Mouse (Mus musculus): Measurements from ENCODE around the gene Hist2h2aa1.
A peak's percentile ranks its signal among the peaks of the same experiment; 100 is the strongest.
"Not testable (repeated sequence)": the region's sequence is repeated elsewhere in the genome, so short reads cannot be mapped to it uniquely, and the experiment has no call there.

Gene Hist2h2aa1

DNA sequence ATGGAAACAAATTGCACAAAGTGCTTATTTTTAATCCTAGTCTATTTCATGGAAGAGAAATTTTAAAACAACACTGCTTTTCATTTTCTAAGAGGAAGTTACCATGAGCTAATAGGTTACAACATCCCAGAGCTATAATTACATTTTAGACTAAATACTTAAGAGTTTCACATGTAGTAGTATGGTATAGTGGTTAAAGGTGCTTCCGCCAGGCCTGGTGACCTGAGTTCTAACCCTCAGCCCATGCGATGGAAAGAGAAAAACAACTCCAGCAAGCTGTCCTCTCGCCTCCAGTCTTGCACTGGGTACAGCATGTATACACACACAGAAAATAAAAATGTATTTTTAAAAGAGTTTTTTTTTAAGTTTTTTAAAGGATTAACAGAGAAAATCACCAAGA lies 6.5 kb downstream of the Hist2h2aa1 start:
- no peak for DNase-seq (ENCODE audit: extremely low read depth, low read depth)

DNA sequence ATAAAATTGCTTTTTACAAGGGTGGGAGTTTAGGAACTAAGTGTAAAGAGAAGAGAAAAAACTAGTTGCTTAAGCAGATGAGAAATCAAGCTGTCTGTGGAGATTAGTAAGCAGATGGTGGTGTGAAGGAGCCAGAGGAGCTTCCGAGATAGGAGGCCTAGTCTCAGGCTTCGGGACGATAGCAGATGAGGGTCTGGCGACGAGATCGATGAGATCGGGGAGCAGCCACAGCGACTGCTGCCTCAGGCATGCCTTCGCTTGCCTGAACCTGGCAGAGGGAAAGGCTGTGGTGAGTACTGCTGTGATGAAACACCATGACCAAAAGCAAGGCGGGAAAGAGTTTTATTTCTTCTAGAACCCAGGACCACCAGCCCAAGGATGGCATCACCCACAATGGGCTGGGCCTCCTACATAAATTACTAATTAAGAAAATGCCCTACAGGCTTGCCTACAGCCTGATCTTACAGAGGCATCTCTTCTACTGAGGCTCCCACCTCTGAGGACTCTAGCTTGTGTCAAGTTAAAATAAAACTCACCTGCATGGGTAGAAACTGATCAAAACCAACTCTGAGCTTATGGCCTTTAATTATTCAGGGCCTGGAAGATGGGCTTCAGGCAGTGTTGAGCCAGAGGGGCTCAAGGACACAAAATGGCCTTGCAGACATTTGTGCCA lies 9.5 kb downstream of the Hist2h2aa1 start:
- DNase-seq (ENCODE audit: extremely low read depth, low read depth): peak; percentile 93

DNA sequence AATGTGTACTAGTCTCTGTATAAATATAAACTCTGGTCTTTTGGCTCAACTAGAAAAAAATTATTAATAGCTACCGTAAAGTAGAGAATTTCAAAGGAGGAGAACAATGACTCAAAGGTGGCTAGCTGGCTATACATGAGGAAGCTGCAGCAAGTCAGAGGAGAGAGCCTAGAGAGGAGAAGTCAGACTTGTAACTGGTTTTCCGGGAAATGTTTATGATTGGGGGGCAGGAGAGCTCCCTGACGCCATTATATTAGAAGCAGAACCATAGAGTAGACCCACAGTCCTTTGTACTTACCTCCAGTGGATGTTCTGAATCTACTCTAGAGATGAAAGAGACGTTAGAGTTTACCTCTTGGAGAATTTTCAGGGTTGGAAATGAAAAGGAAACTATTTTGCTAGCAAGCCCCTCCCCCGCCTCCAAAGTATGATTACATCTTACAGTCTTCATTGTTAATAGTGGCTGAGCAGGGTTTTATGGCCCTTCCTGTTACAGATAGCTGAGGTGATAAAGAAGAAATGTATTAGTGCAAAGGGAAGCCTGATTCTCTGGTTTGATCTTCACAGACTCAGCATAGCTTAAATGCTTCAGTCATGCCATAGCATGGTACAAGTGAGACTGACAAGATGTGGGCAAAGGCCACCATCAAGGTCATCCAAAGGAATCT lies 10.8 kb downstream of the Hist2h2aa1 start:
- no peak for DNase-seq (ENCODE audit: extremely low read depth, low read depth)

DNA sequence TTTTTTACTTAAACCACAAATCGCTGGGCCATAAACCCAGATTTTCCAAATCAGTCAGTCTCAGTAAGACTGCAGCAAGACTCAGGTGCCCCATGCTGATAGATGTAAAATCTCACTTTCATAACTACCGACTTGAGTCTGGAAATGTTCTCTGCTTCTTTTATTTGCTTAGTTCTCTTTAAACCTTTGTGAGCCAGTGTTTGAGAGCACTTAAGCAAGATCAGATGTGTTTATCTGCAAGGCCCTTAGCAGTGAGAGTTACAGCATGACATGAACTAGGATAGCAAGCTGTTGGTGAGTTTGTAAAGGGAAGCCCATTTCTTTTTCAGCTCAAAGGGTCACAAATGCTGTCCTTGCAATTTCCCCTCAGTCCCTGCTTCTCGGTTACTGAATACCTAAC lies 11.9 kb downstream of the Hist2h2aa1 start:
- no peak for DNase-seq (ENCODE audit: extremely low read depth, low read depth)

DNA sequence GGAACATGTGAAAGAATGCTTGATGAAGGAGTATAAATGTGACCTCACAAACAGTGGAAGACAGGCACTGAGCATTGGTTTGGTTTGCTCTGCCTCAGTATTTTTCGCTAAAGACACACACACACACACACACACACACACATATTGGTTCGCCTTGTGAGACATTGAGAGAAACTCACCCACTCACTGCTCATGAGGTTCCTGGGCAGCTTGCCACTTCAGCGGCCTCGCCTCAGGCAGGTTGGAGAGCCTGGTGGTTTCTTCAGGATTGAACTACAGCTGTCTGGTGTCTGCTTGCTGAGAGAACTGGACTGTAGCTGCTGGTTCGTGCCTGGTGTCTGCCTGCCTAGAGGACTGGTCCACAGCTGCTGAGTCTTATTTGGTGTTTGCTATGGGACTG lies 14.9 kb downstream of the Hist2h2aa1 start:
- DNase-seq (ENCODE audit: extremely low read depth, low read depth): no peak

DNA sequence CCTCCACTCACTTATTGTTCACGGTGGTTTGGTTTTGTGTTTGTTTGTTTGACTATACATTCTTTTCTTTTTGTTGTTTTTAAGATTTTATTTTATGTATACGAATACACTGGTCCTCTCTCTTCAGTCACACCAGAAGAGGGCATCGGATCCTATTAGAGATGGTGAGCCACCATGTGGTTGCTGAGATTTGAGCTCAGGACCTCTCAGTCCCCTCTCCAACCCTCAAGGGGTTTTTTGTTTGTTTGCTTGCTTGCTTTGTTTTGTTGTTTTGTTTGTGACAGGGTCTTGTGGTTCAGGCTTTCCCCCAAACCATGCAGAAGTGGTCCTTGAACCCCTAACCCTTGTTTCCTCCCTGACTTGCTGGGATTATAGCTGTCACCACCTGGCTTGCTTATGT lies 16.3 kb downstream of the Hist2h2aa1 start:
- DNase-seq (ENCODE audit: extremely low read depth, low read depth): no peak

DNA sequence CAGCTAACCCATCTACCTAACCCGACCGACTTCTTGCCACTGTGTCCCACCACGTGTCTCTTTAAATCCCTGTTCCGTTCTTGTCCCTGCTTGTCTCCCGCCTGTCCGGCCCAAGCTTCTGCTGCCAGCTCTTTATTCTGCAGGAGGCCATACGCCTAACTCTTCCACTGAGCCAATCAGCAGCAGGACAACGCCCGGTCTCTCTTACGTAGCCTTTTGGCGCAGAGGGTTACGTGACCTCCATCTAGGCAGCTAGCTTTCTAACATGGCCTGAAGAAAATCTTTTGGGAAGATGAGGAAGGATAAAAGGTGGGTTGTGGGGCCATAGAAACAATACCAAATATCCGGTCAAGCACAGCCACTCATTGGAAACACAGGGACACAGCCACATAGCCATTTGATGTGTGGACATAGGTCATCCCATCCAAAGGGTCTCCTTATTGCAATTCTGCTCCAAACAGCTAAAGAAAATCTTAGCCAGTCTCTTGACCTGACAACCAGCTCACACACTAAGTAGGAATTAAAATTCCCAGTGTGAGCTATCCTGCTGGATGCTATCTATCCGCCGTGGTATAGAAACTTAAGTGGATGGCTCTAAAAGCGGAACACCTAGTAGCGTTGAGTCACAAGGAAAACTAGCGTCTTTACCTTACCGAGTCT lies 17.0 kb downstream of the Hist2h2aa1 start:
- peak; percentile 98 for DNase-seq (ENCODE audit: extremely low read depth, low read depth)

DNA sequence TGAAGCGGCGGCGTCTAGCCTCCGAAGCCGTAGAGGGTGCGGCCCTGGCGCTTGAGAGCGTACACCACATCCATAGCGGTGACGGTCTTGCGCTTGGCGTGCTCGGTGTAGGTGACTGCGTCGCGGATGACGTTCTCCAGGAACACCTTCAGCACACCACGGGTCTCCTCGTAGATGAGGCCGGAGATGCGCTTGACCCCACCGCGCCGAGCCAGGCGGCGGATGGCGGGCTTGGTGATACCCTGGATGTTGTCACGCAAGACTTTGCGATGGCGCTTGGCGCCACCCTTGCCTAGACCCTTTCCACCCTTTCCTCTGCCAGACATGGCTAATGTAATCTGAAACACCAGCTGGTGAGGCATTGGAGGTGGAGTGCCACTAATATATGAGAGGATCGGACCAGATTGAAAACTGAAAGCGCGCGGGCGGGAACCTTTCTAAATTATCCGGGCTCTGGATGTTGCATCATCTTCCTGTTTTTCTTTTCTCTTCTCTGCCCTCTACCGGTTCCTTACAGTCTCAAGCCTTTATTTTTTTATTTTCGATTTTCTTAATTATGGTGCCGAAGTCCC lies 17.8 kb downstream of the Hist2h2aa1 start, which contains the start of gene Hist2h4:
Hist2h4 (minus strand) TSS at position 333 of the 572 bp plus-strand sequence.
- peak; percentile 100 for DNase-seq (ENCODE audit: extremely low read depth, low read depth)

DNA sequence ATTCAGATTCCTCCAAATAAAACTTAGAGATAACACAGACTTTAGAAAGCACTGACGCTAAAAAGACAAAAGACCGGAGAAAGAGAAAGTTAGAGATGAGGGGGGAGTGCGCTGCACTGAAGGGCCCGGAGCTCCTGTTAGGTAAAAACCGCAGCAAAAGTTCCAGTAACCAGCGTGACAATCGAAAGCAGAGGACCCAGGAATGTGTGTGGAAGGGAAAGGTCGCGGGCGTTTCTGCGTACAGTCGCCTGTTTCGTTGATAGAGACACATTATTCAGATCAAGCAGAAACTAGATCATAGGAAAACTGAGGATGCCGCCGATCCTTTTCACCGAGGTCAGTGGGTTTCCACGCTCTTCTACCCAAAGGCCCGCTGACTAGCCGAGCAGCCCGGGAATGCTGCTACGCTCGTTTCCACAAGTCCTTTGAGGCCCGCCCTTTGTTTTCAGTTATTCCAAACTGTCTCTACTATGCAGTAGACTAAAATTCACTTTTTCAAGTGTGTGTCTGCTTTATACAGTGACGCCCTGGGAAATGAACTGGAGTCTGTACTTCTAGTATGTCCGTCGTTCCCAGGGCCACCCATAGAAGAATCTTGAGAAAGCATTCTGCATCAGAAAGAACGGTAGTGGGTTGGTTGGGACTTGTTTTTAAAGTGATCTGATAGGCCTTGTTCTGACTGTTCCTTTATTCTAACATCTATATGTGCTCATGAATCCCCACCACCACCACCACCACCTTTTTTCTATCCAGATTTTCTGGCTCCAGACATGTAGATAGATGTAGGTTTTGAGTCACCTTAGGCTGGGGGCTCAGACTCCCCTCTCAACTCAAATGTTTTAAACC lies 18.5 kb downstream of the Hist2h2aa1 start:
- peak; percentile 83 for DNase-seq (ENCODE audit: extremely low read depth, low read depth)

DNA sequence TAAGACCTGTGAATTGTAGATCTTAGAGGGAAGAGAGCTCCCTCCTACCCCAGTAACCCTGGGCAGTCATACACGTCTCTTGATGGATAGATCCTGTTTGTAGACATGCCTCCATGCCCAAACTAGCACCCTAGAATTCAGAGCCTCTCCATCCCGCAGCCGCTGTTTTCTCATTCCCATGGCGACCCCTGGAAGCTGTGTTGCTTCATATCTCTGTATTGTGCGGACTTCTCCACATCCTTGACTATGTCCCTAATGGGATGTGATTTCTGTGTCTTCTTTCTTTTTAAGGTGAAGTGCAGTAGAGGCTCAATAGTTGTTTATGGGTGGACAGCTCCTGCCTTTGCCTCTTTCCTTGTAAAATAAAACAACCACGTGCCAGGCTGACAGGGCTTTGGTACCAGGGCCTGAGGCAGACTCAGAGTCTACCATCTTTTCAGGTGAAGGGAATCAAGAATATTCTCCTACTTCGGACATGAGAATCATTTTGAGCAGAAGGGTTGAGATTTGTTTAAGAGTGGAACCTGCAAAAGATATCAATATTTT lies 19.2 kb downstream of the Hist2h2aa1 start:
- no peak for DNase-seq (ENCODE audit: extremely low read depth, low read depth)

DNA sequence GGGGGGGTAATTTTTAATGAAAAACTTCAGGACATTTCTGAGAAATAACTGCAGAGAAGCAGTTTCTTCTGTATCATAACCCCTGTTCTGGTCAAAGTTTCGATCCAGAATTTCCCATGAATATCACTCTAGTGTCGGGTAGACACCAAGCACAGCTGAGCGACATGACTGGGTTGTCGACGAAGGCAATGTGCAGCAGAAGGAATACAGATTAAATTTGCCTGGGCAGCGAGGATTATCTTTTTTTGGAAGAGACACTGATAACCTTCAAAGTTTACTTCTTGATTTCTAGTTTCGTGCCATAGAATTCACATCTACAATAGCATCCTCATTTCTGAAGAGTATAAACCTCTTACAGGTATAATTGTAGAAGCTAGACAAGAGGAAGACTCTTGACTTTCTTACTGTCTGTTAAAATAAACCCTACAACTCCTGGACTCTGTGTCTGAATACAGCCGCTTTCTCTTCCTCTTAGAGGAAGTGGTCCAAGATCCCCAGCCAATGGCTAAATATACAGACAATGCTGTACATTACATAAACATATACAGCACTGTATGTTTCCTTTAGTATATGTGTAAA lies 20.9 kb downstream of the Hist2h2aa1 start:
- DNase-seq (ENCODE audit: extremely low read depth, low read depth): peak; percentile 84

DNA sequence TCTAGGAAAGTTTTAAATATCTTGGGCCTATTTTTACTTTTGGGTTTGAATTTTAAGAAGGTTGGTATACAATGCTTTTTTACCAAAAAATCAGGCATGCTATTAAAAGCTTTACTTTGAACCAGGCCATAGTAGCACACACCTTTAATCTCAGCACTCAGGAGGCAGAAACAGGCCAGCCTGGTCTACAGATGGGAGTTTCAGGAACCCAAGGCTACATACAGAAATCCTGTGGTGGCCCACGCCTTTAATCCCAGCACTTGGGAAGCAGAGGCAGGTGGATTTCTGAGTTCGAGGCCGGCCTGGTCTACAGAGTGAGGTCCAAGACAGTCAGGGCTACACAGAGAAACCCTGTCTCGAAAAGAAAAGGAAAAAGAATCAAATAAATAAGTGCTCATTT lies 22.2 kb downstream of the Hist2h2aa1 start:
- no peak for DNase-seq (ENCODE audit: extremely low read depth, low read depth)

DNA sequence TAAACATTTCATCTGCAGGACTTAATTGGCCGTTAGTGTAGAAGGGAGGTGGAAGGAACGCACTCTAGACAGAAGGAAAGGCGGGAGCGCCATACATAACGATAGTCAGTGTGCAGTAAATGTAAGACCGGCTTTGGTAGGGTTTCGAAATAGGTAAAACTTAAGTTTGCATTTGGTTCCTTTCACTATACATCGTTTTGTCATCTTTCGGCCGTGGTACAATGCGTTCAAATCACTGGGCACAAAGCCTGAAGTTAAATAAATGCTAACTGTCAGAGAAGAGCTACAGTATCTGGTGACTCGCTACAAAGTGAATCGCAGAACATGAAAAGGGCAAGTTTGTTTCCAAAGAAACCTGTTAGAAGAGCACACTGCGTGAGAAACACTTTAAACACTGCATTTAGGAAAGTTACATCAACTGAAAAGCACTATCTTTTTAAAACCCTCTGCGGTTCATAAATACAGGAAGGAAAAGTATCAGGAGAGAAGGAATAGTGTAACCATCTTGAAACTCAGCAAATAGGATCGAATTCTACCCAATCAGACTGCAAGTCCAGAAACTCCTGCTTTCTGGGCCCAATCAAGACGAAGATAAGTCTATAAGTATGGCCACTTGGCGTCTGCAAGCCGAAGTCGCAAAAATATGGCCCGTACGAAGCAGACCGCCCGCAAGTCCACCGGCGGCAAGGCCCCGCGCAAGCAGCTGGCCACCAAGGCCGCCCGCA lies 22.9 kb downstream of the Hist2h2aa1 start, which contains the start of gene Hist2h3b:
Hist2h3b (plus strand) TSS at position 604 of the 725 bp plus-strand sequence.
- peak; percentile 100 for DNase-seq (ENCODE audit: extremely low read depth, low read depth)

DNA sequence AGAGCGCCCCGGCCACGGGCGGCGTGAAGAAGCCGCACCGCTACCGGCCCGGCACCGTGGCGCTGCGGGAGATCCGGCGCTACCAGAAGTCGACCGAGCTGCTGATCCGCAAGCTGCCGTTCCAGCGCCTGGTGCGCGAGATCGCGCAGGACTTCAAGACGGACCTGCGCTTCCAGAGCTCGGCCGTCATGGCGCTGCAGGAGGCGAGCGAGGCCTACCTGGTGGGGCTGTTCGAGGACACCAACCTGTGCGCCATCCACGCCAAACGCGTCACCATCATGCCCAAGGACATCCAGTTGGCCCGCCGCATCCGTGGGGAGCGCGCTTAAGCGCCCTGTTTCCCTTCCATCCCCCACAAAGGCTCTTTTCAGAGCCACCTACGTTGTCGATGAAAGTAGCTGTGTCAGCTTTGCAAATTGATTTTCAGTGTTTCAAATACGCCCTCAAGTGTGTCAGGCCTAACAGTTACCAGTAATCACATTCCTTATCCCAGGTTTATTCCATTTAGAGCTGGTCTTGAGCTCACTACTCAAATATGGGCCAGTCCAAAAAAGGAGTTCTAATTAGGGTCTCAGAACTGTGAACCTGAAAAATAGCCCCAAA lies 23.6 kb downstream of the Hist2h2aa1 start:
- not testable (repeated sequence) for DNase-seq (ENCODE audit: extremely low read depth, low read depth)

DNA sequence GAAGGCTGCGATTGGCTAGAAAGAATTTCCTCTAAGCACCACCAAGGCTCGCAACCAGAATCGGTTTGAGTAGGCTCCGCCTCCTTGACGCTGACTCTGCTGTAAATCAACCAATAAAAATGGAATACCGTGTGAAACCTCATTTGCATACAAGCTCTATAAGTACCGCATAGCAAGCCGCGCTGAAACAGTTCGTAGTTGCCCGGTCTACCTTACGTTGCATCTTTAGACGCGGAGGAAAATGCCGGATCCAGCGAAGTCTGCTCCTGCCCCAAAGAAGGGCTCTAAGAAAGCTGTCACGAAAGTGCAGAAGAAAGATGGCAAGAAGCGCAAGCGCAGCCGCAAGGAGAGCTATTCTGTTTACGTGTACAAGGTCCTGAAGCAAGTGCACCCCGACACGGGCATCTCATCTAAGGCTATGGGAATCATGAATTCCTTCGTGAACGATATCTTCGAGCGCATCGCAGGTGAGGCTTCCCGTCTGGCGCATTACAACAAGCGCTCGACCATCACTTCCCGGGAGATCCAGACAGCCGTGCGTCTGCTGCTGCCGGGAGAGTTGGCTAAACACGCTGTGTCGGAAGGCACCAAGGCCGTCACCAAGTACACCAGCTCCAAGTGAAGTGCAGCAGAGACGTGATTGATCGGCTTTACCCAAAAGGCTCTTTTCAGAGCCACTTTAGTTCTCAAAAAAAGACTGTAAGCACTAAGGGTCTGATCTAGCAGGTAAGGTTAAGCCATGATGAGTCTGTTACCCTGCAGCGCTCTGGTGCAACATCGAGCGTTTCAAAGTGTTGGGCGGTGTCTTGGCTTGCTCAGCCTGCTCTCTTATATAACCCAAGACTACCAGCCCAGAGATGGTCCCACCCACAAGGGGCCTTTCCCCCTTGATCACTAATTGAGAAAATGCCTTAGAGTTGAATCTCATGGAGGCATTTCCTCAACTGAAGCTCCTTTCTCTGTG lies 24.5 kb downstream of the Hist2h2aa1 start, which contains the start of gene Hist2h2bb:
Hist2h2bb (plus strand) TSS at position 242 of the 964 bp plus-strand sequence.
- DNase-seq (ENCODE audit: extremely low read depth, low read depth): peak; percentile 100

DNA sequence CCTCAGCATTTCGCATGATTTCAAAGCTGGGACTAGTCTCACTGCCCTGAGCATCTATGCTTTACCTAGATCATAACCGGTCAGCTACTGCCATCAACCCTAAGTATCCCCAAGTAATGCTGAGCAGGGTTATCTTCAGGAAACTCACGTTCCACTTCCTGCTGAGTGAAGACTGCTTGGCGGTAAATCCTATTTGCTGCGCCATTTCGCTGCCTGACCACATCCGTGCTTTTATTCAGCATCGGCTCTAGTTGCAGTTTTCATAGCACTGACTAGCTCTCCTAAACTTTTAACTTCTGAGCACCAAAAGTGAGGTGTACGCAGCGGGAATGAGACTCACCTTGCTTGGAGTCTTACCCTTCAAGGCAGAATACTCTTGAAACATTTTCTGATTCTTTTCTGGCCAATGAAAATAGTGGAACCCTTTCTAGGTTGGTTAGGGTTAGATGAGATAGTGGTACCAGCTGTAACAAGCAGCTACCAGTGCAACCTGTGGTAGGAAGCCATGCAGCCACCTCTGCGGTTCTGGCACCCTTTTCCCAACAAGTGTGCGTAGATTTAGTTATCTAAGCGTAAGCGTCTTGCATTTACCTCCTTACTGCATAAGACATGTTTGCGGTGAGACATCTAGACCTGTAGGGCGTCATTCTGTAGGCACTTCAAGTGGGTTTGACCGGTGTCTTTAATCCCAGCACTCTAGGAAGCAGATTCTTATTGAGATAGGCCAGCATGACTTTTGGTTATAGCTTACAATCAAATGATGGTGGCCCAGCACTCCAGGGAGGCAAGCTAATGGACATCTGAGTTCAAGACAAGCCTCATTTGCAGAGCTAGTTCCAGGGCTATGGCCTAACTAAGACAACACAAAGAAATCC lies 28.5 kb downstream of the Hist2h2aa1 start:
- no peak for DNase-seq (ENCODE audit: extremely low read depth, low read depth)

DNA sequence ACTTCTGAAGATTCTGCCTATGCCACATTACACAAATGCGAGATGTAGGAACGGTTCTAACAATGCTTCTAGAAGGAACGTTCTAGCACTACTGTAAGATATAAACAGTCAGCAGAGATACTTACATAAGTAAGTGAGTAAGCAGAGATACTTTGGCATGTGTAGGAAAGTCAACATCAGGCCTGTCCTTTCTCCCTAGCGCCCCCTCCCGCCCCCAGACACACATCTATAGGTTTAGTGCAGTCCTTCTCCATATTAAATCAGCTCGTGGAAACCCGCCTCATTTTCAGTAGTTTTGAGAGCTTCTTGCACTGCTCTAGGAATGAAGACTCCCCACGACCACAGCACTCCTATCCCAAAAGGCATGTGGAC lies 32.1 kb downstream of the Hist2h2aa1 start:
- peak; percentile 96 for DNase-seq (ENCODE audit: extremely low read depth, low read depth)
